Mouse (Mus musculus) CD4-positive naive resting alpha-beta T cell, adult 76 days (primary cell): Measurements from ENCODE around the gene Zscan21. TPM values are rescaled to one million over a fixed set of nuclear protein-coding genes. Genes with fewer than 3 reads are reported as not detected.

Source experiments
- total RNA-seq: library from RNA; stranded (reverse); gene quantifications from one replicate; pipeline ENCODE4 v1.2.4, GENCODE M21; 2023

Zscan21 gene
- total RNA-seq: 14.7 TPM

DNA sequence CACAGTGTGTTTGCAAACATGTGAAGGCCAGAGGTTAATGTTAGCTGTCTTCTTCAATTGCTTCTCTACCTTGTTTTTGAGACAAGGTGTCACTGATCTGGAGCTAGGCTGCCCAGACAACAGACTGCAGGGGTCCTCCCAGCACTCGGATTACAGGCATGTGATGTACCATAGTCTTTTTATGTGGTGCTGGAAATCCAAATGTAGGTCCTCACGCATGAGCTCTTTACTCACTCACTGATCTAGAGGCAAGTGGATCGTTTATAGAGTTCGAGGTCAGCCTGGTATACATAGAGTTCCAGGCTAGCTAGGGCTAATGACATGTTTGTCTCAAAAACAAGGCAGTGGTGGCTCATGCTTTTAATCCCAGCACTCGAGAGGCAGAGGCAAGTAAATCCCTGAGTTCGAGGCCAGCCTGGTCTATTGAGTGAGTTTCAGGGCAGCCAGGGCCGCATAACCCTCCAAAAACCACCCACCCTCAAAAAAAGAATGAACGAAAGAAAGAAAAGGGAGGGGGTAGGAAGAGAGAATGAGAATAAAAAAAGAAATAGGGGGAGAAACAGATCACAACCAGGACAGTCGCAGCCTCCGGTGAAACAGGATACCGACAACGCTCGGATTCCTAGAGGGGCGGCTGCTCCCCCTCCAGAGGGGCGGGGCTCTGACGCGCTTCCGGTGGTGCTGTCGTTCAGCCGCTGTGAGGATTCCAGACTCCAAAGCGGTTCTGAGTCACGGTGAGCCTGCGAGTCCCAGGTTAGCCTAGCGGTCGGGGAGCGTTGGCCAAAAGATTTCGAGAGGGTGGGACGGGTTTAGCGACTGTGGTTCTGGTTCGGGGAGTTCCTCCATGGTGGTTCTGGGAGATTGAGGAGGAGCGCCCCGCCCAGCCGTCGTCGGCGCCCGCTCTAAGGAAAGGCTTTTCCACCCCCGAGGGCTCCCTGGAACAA lies at the start of gene Zscan21:
Zscan21 (plus strand) TSS at position 649 of the 944 bp plus-strand sequence.

DNA sequence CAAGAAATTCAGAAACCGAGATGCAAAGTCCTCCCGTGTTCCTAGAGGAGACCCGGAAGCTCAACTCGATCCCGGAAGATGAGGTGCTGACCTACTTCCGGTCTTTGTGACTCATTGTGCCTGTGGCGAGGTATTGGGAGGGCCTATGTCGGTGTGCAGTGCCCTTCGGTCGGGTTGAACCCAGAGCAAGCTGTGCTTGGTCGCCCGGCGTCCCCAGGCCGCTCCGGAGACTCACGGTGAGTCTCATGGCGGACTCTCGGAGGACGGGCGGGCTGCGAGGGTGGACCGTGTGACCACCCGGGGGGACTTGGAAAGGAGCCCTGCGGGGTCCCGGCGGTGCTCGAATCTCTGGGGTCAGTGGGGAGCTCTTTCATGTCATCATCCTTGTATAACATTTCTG lies 31.7 kb upstream of the Zscan21 start, which contains the start of gene Zkscan1:
Zkscan1 (plus strand) TSS at position 89 of the 400 bp plus-strand sequence.

DNA sequence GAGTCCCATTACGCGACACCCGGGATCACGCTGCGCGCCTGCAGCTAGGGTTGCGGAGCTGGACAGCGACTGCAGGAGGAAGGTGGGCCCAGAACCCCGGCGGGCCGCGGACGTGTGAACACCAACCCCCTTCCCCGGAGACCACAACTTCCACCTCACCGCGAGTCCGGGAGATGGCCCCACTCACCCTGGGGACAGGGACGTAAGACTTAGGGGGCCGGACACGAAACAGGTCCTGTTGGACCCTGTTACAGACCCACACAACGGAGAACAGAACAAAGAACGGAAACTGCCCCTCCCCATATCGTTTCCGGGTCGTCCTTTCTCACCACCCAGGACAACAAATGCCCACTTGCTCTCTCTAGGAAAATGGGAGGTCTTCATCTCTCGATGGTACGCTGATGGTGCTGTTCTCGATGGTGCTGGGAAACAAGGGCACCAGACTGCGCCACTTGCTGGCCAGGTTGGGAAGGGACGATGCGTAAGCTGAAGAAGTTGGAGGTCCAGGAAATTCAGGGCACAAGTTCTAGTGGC lies 38.8 kb downstream of the Zscan21 start, which contains the start of gene Zfp113:
Zfp113 (minus strand) TSS at position 302 of the 534 bp plus-strand sequence.

DNA sequence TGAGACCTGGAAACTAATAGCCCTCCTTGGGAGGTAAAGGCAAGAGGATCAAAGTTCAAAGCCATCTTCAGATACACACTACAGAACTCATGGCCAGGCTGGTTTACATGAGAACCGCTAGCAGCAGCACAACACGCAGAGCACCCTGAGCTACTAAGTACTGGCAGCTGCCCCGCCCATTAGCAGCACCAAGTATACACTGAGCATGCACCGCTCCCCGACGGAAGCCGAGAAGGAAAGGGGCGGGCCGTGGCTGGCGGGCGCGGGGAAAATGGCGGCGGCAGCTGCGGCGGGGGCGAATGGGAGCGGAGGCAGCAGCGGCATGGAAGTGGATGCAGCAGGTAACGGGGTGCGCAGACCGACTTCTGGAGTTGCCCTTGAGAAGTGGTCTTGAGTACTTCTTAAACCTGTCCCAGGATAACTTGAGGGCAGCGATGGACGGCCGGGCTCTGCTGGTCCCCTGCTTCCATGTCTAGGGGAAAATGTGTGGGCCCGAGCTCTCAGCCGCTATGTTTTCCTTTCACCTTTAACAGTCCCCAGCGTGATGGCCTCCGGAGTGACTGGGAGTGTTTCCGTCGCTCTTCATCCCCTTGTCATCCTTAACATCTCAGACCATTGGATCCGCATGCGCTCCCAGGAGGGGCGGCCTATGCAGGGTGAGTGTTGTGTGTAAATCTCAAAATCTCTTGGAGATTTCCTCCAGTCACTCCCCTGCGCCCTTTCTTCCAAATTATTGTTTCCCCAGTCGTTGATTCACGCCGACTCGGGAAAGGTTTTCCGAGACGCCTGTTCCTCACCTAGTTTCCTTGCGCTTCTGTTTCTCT lies 44.4 kb downstream of the Zscan21 start, which contains the start of gene Cops6:
Cops6 (plus strand) TSS at position 230 of the 824 bp plus-strand sequence.

DNA sequence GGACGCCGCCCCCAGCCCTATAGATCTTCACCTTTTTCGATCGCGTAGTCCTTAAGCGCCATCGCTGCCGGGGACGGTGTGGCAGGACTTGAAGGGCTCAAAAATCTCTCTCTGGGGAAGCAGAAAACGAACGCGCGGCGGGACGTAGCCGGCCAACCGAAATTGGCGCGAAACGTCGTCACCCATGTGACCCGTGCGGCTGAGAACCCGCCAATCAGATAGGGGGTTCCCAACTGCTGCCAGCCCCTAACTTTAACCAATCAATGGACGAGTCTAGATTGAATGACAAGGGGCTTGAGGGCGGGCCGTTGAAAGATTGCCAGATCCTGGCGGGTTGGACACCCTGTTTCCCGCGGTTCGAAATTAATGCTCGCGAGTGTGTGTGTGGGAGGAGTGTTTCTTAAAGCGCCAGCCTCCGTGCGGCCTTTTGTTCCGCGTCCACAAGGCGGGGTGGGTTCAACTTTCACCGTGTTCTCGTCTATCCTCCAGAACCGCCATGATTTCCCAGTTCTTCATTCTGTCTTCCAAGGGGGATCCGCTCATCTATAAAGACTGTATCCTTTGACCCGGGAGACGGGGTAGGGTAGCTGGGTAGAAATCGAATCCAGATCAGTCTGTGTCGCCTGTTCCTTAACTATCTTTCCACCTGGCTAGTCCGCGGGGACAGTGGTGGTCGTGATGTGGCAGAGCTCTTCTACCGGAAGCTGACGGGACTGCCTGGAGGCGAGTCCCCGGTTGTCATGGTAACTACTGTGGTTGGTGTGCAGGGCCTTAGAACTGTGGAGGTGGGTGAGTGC lies 55.2 kb downstream of the Zscan21 start, which contains the start of the genes Ap4m1 and Mcm7:
Ap4m1 (plus strand) TSS at position 308 of the 797 bp plus-strand sequence.
Mcm7 (minus strand) TSS at position 728 of the 797 bp plus-strand sequence.

Other genes with a start within 250 kb of the Zscan21 start
- 3.1 TPM for gene Pilrb2, start 245.1 kb upstream of the Zscan21 start, total RNA-seq
- not detected for gene Cyp3a13, start 195.3 kb upstream of the Zscan21 start, total RNA-seq
- gene Gjc3, start 153.8 kb upstream of the Zscan21 start, total RNA-seq: not detected
- not detected for gene Azgp1, start 135.4 kb upstream of the Zscan21 start, total RNA-seq
- gene Smok3a, start 95.6 kb upstream of the Zscan21 start, total RNA-seq: not detected
- not detected for gene Smok3b, start 95.5 kb upstream of the Zscan21 start, total RNA-seq
- not detected for gene Smok3c, start 63.7 kb upstream of the Zscan21 start, total RNA-seq
- gene Zkscan1, start 31.8 kb upstream of the Zscan21 start, total RNA-seq: 29.9 TPM
- gene Zfp113, start 38.8 kb downstream of the Zscan21 start, total RNA-seq: 8.2 TPM
- gene Cops6, start 44.2 kb downstream of the Zscan21 start, total RNA-seq: 54.9 TPM
- 23.3 TPM for gene Ap4m1, start 55.1 kb downstream of the Zscan21 start, total RNA-seq
- 83.6 TPM for gene Mcm7, start 55.5 kb downstream of the Zscan21 start, total RNA-seq
- gene Taf6, start 70.5 kb downstream of the Zscan21 start, total RNA-seq: 21.1 TPM
- gene Cnpy4, start 70.6 kb downstream of the Zscan21 start, total RNA-seq: 17.2 TPM
- gene Mblac1, start 77.4 kb downstream of the Zscan21 start, total RNA-seq: 1.0 TPM
- gene Nxpe5, start 109.0 kb downstream of the Zscan21 start, total RNA-seq: 0.38 TPM
- gene Lamtor4, start 138.6 kb downstream of the Zscan21 start, total RNA-seq: 20.9 TPM
- 38.4 TPM for gene BC037034, start 147.1 kb downstream of the Zscan21 start, total RNA-seq
- not detected for gene Gal3st4, start 155.9 kb downstream of the Zscan21 start, total RNA-seq
- not detected for gene Gm43720, start 163.1 kb downstream of the Zscan21 start, total RNA-seq
- 1.8 TPM for gene Gpc2, start 163.1 kb downstream of the Zscan21 start, total RNA-seq
- gene Stag3, start 163.3 kb downstream of the Zscan21 start, total RNA-seq: not detected
- gene Pvrig, start 225.1 kb downstream of the Zscan21 start, total RNA-seq: not detected